Mouse (Mus musculus) heart, postnatal 0 days (tissue): ENCODE results near the gene Syt2. TPM values are rescaled to one million over a fixed set of nuclear protein-coding genes. Genes with fewer than 3 reads are reported as not detected.

ENCODE experiments used
- ATAC-seq: fragments of 200-750 bp; cut with Nextera tagmentation; 2 replicates; pipeline ENCODE4 v1.8.0; 2017; ENCODE audit warnings: low read depth, moderate number of reproducible peaks, moderate library complexity; ENCODE audit not compliant: insufficient read depth
- DNase-seq: peaks from one replicate; pipeline ENCODE4 v3.0.0-alpha.2; 2016; ENCODE audit warnings: low spot score
- H3K27ac ChIP-seq: fragments of 300-500 bp; sonication (generic); 2 replicates; pipeline ENCODE4 v1.5.1; 2014; ENCODE audit warnings: low read depth, mild to moderate bottlenecking
- H3K27me3 ChIP-seq: fragments of 300-500 bp; sonication (generic); 2 replicates; pipeline ENCODE4 v1.6.1; 2014; ENCODE audit warnings: low read length, mixed read lengths; ENCODE audit not compliant: control insufficient read depth, insufficient read depth
- H3K36me3 ChIP-seq: fragments of 300-500 bp; sonication (generic); replicated peaks from 2 replicates; pipeline ENCODE4 v1.6.1; 2014; ENCODE audit warnings: low read length, mixed read lengths; ENCODE audit not compliant: control insufficient read depth, insufficient read depth
- H3K4me1 ChIP-seq: fragments of 300-500 bp; sonication (generic); 2 replicates; pipeline ENCODE4 v1.6.1; 2014; ENCODE audit warnings: antibody characterized with exemption; ENCODE audit not compliant: control insufficient read depth, insufficient read depth
- H3K4me2 ChIP-seq: fragments of 300-500 bp; sonication (generic); 2 replicates; pipeline ENCODE4 v1.6.1; 2014; ENCODE audit warnings: low read depth, mild to moderate bottlenecking, low read length, moderate library complexity
- H3K4me3 ChIP-seq: fragments of 300-500 bp; sonication (generic); 2 replicates; pipeline ENCODE4 v1.5.1; 2014; ENCODE audit warnings: low read depth, low read length
- H3K9ac ChIP-seq: fragments of 300-500 bp; sonication (generic); replicated peaks from 2 replicates; pipeline ENCODE4 v1.6.1; 2014; ENCODE audit warnings: low read depth, low read length, mixed read lengths
- H3K9me3 ChIP-seq: fragments of 300-500 bp; sonication (generic); replicated peaks from 2 replicates; pipeline ENCODE4 v1.6.1; 2016; ENCODE audit warnings: low read length; ENCODE audit not compliant: control insufficient read depth
- CTCF ChIP-seq: IDR thresholded peaks from 2 replicates; pipeline ENCODE4 v1.5.1; 2016; ENCODE audit warnings: antibody characterized with exemption, control low read depth, low read depth
- EP300 ChIP-seq: IDR thresholded peaks from 2 replicates; pipeline ENCODE4 v1.6.1; 2016; ENCODE audit warnings: antibody characterized with exemption, low read depth
- WGBS: fragments of 180-500 bp; shearing (Covaris S2); extraction: QIAGEN DNeasy Blood & Tissue Kit; methylation state at CpG from one replicate; pipeline ENCODE4 v1.1.7; 2014; 5-methylcytosine and 5-hydroxymethylcytosine counted together
- polyA plus RNA-seq: library from polyadenylated mRNA; unstranded; fragments of >200 nt; fragmentation: Nextera tagmentation; extraction: Ambion mirVana; gene quantifications from 2 replicates; pipeline ENCODE4 v1.2.1, GENCODE M21; 2015
- total RNA-seq: library from RNA; depleted of rRNA; stranded (reverse); fragments of >200 nt; gene quantifications from 2 replicates; pipeline ENCODE4 v1.2.3, GENCODE M21; 2014; ENCODE audit warnings: low replicate concordance

Gene Syt2
- total and polyA plus RNA-seq, 2 experiments from 2014 or later = 0.03 to 0.53 TPM

- Histone ChIP-seq H3K9me3 (no peaks in the 10 kb centered on the region), H3K36me3 (peaks cover 93% of the 10 kb centered on the region), H3K27ac (no peak overlapping the region), H3K9ac (no peak overlapping the region), H3K4me3 (no peak overlapping the region), H3K27me3 (no peaks in the 10 kb centered on the region), H3K4me2 (no peak overlapping the region), H3K4me1 (no peaks in the 10 kb centered on the region)
- TF ChIP-seq EP300 (no peak), CTCF (no peak)
- DNase-seq = no peak
- WGBS = 88% methylated on average over 10 of the region's 10 CpGs
- no peak for ATAC-seq
Measured at GRCm38 (mm10) chr1:134629455-134629854, 17.0 kb upstream of the Syt2 start.

- Histone ChIP-seq H3K27ac (no peak overlapping the region), H3K36me3 (peaks cover 45% of the 10 kb centered on the region), H3K4me2 (no peak overlapping the region), H3K27me3 (no peaks in the 10 kb centered on the region), H3K4me3 (no peak overlapping the region), H3K9ac (no peak overlapping the region), H3K9me3 (no peaks in the 10 kb centered on the region), H3K4me1 (no peaks in the 10 kb centered on the region)
- TF ChIP-seq CTCF (no peak), EP300 (no peak)
- ATAC-seq (no peak), DNase-seq (no peak)
- 81% methylated on average over 7 of the region's 7 CpGs for WGBS
Measured at GRCm38 (mm10) chr1:134634296-134634695, 12.2 kb upstream of the Syt2 start.

GRCm38 (mm10) chr1:134636245-134636644 lies 10.2 kb upstream of the Syt2 start:
- Histone ChIP-seq H3K27me3 (no peaks in the 10 kb centered on the region), H3K9me3 (no peaks in the 10 kb centered on the region), H3K4me2 (no peak overlapping the region), H3K4me1 (no peaks in the 10 kb centered on the region), H3K27ac (no peak overlapping the region), H3K9ac (no peak overlapping the region), H3K36me3 (peaks cover 25% of the 10 kb centered on the region), H3K4me3 (no peak overlapping the region)
- no peak for TF ChIP-seq EP300
- TF ChIP-seq CTCF = no peak
- 74% methylated on average over 3 of the region's 3 CpGs for WGBS
- DNase-seq (no peak), ATAC-seq (no peak)

GRCm38 (mm10) chr1:134636684-134637083 lies 9.8 kb upstream of the Syt2 start:
- 10% methylated on average over 3 of the region's 3 CpGs for WGBS
- H3K27me3 ChIP-seq = no peaks in the 10 kb centered on the region
- DNase-seq = no peak

GRCm38 (mm10) chr1:134638041-134638440 lies 8.4 kb upstream of the Syt2 start:
- no peak overlapping the region for H3K4me2 ChIP-seq
- no peak overlapping the region for H3K9ac ChIP-seq
- H3K36me3 ChIP-seq = 0 out of 2 replicates have a peak, but pooled peaks cover 7% of the 10 kb centered on the region
- ATAC-seq (no peak), DNase-seq (no peak)
- no peaks in the 10 kb centered on the region for H3K4me1 ChIP-seq
- H3K9me3 ChIP-seq = no peaks in the 10 kb centered on the region
- H3K27ac ChIP-seq = no peak overlapping the region
- TF ChIP-seq CTCF = no peak
- no peak overlapping the region for H3K4me3 ChIP-seq
- WGBS = 36% methylated on average over 3 of the region's 3 CpGs
- peaks cover 4% of the 10 kb centered on the region; the same call in 1 of the 2 replicates for H3K27me3 ChIP-seq

More at GRCm38 (mm10) chr1:134636684-134637083, 9.8 kb upstream of the Syt2 start:
- Histone ChIP-seq H3K4me1 (no peaks in the 10 kb centered on the region), H3K4me2 (no peak overlapping the region), H3K9me3 (no peaks in the 10 kb centered on the region), H3K9ac (no peak overlapping the region), H3K4me3 (no peak overlapping the region), H3K27ac (no peak overlapping the region), H3K36me3 (peaks cover 21% of the 10 kb centered on the region)
- peak; percentile 48 for TF ChIP-seq CTCF
- TF ChIP-seq EP300 = no peak
- ATAC-seq = no peak

- no peak overlapping the region for H3K4me3 ChIP-seq
- 37% methylated on average over 7 of the region's 7 CpGs for WGBS
- DNase-seq = no peak
- 0 out of 2 replicates have a peak, but pooled peaks cover 4% of the 10 kb centered on the region for H3K36me3 ChIP-seq
- H3K27ac ChIP-seq = no peak overlapping the region
- no peak for ATAC-seq
- TF ChIP-seq CTCF (peak; percentile 30; the same call in 1 of the 2 replicates), EP300 (no peak)
- peaks cover 4% of the 10 kb centered on the region; the same call in 1 of the 2 replicates for H3K27me3 ChIP-seq
- no peak overlapping the region for H3K4me2 ChIP-seq
- H3K4me1 ChIP-seq = no peaks in the 10 kb centered on the region
- no peaks in the 10 kb centered on the region for H3K9me3 ChIP-seq
- no peak overlapping the region for H3K9ac ChIP-seq
Measured at GRCm38 (mm10) chr1:134638522-134638921, 8.0 kb upstream of the Syt2 start.
